Mouse (Mus musculus) adipocyte (in vitro differentiated cells): Measurements from ENCODE around the gene Pltp.
A peak's percentile ranks its signal among the peaks of the same experiment; 100 is the strongest.

Source experiments
- DNase-seq: peaks from one replicate; pipeline ENCODE4 v3.0.0-alpha.2; 2016; ENCODE audit warnings: low spot score

The Pltp gene

DNA sequence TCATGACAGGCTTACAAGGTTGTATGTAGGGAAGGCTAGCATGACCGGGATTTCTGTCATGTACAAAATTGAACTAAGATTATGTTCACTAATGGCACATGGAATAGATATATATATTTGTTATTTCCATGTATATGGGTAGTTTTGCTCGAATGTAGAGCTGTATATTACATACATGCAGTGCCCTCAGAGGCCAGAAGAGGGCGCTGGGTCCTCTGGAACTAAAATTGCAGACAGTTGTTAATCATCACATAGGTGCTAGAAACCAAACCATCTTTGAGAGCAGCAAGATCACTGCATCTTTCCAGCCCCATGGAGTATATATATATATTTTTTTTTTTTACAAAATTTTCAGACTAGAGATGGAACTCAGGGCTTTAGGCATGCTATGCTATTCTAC is 11.7 kb downstream of the Pltp start:
- no peak for DNase-seq

DNA sequence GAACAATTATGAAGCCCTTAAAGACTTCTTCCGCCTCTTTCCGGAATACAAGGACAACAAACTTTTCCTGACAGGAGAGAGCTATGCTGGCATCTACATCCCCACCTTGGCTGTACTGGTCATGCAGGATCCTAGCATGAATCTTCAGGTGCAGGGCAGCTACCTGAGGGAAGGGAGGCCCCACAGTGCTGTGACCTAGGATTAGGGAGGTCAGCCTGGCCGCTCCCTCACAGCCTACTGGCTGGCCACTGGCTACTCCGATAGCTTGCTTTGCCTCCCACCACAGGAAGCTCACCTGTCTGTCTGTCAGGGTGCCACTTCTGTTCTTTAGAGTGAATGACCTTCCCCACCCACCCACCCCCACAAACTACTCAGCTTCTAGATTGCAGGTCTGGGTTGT is 22.3 kb downstream of the Pltp start:
- no peak for DNase-seq

DNA sequence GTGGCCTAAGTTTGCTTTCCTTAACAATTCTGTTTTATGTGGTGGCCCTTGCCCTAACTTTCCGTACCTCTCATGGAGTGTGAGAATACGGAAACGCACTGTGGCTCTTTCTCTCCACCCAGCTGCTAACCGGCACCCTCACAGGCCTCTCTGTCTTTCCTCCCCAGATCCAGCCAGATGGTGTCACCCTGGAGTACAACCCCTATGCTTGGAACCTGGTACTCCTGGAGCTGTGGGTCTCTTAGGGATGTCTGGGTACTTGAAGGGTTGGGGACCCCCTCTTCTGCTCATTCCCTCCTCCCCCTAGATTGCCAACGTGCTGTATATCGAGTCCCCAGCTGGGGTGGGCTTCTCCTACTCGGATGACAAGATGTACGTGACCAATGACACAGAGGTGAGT is 23.0 kb downstream of the Pltp start:
- DNase-seq = peak; percentile 63

DNA sequence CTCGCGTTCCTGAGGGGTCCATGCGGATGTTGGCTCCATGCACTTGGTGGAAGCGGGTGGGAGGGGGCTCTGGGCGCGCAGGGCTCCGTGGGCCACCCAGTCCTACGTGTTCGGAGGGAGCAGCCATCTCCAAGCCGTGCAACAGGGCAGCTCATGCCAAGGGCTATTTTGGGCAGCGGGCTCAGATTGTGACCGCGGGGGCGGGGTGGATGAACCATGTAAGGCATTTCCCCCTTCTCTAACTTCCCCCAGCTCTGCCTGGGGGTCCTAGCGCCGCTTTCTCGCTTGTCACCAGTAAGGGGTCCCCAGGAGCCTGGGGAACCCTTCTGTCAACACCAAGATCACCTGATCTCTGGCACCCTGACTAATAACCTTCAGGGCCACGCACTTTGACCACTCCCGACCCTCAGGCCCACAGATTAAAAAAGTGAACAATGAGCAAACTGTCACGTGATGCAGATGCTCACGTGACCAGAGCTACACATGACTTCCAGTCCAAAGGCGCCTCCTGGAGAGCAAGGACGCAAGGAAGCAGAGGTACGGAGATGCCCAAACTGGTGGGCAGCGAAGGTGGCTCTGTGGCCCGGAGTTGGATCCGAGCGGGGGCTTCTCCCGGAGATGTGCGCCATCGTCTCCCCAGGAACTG is 24.1 kb downstream of the Pltp start, which contains the start of gene Neurl2:
Neurl2 (minus strand) TSS at position 143 of the 646 bp plus-strand sequence.
- peak; percentile 97 for DNase-seq

DNA sequence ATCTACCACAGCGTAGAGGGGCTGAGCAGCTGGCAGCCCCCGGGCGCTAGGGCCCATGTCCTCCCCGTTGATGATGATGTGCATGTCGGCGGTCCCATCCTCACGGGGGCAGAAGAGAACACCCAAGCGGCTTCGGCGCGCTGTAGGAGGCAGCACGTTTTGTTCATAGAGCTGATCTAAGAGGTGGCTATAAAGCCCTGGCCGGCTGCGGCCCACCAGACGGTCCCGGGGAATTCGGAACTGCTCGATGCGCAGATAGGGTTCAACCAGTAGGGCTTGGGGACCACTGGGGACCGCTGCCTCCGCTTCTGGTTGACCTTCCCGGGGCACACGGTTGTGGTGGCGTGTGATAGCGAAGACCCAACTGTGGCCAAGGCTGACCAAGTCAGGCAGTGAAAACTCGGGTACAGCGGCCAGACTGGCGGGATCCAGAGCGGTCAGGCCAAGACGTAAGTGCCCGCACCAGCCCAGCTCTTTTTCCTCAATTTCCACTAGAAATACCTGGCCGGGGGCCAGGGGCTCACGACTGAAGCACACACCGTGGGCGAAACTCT is 24.7 kb downstream of the Pltp start, which contains the start of gene Ctsa:
Ctsa (plus strand) TSS at position 126 of the 554 bp plus-strand sequence.
- peak; percentile 82 for DNase-seq

DNA sequence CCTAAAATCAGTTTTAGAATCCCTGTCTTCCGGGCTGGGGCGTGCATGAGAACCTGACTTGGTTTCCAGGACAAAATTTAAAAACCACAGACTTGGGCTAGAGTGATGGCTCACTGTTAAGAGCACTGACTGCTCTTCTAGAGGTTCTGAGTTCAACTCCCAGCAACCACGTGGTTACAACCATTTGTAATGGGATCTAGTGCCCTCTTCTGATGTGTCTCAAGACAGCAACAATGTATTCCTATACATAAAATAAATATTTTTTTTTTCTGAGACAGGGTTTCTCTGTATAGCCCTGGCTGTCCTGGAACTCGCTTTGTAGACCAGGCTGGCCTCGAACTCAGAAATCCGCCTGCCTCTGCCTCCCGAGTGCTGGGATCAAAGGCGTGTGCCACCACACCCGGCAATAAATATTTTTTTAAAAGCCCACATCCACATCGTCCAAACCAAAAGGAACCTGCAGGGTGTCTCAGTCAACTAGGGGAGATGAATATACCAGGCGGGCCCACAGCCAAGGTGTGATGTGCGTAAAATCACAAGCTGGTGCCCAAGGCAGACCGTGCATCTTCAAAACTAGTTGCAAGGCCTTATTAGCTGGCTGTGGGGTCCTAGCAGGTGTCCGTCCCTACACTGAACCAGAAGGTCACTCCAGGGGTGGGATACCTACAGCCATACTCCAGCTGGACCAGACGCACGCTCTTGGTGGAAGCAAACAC is 25.3 kb downstream of the Pltp start:
- DNase-seq = no peak

DNA sequence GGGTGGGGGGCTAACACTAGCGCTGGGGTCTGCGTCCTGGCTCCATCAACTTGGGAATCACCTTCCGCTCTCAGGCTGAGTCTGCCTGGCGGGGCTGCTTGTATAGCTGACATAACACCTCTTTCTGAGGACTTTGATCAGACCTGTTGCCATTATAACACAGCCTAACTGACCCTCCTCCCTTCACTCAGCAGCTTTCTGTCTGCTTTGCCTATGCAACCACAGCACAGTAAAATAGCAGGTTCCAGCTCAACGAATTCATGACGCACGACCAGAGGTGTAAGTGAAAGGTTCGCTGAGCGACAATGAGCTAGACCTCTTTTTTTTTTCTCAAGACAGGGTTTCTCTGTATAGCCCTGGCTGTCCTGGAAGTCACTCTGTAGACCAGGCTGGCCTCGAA is 26.5 kb downstream of the Pltp start:
- DNase-seq = no peak

DNA sequence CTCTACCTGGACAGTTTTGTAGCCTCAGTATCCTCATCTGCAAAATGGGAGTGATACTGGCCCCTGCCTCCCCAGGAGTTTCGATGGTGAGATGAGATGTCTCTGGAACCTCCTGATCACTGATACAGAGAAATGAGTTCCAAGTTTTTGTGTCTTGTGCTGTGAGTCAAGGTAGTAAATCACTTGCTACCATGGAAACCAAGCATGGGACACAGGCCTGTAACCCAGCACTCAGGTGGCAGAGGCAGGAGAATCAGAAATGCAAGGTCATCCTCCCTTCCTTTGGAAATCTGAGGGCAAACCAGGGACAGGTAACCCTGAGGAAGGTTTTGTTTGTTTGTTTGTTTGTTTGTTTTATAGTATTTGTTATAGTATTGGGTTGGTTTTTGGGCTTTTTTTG is 28.4 kb downstream of the Pltp start:
- DNase-seq = no peak

DNA sequence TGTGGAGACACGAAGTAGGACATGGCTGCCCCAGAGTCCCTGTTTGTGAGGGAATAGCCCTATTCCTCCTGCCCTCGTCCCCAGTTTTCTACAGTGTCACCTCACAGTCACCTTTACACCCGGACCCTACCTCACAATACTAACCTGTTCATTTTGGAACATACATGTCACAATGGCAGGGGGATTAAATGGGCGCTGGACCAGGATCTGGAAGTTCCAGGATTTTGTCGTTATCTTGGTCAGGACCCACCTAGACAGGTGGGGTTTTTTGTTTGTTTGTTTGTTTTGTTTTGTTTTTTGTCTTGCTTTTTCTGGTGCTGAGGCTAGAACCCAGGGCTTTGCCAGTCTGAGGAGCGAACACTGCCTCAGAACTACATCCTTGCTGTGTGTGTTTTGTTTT is 29.1 kb downstream of the Pltp start, which contains the start of gene Spata25:
Spata25 (minus strand) TSS at position 101 of the 400 bp plus-strand sequence.
- DNase-seq = no peak

DNA sequence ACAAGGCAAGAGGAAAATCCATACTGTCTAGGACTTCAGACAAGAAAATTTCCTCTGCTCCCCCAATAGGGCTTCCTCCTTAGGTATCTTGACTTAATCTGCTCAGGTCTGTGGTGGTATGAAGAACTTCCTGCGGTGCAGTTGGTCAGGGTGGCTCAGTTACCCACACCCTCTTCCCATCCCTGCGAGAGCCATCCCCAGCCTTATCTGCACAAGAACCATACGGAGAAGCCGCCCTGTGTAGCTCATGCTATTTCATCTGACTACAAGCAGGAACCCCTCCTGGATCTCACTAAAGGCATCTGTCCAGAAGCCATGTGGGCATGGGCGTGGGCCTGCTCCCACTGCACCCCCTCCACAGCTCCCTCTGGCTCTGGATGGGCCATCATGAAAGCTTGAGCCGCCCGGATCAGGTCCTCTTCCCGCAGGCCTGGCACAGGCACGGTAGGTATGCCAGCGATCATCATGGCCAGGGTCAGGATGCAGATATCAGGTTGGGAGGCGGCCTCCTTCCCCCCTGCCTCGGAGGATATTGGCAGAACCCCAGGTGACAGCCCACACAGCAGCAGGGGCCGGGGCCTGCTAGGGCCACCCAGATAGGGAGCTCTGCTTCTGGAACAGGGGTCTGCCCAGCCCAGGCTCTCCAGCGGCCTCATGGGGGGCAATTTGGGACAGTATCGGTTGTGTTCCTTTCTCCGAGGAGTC is 30.2 kb downstream of the Pltp start:
- no peak for DNase-seq

DNA sequence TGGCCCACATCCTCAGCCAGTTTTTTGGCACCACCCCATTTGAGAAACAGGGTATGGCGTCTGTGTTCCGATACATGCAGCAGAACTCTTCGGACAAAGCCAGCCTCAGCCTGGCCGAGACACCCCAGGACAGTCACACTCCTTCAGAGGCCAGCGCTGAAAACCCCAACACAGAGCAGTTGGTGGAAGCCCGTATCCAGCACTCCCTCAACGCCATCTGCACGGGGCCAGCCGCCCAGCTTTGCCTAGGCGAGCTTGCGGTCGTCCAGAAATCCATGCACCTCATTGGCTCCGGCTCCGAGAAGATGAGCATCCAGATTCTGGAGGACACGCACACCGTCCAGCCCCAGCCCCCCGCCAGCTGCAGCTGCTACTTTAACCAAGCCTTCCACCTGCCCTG is 32.0 kb downstream of the Pltp start:
- DNase-seq = no peak

DNA sequence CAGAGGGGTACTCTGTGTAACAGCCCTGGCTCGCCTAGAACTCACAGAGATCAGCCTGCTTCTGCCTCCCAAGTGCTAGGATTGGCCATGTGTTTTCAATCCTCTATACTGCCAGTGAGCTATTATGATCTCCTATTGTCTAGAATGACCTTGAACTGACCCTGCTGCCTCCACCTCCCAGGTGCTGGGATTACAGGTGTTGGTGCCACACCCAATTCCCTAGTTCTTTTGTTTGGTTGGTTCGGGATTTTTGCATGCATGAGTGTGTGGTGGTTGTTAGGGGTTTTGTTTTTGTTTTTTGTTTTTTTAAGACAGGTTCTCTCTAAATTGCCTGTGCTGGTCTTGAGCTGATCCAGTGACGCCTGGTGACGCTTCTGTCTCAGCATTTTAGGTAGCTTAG is 33.5 kb downstream of the Pltp start:
- DNase-seq = no peak

DNA sequence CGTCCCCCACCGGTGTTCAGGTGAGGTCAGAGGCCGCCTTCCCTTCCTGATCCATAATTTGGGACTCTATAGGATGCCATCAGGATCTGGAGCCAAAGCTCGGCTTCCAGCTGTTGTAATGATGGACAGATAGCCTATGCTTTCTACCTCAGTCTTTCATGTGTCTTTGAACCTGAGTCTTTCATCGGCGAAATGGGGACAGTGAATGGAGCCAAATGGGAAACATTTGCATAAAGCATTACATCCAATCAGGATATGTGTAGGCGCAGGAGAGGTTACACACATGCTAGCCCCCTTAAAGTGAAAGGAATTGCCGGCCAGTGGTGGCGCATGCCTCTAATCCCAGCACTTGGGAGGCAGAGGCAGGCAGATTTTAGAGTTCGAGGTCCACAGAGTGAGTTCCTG is 34.3 kb downstream of the Pltp start:
- no peak for DNase-seq

DNA sequence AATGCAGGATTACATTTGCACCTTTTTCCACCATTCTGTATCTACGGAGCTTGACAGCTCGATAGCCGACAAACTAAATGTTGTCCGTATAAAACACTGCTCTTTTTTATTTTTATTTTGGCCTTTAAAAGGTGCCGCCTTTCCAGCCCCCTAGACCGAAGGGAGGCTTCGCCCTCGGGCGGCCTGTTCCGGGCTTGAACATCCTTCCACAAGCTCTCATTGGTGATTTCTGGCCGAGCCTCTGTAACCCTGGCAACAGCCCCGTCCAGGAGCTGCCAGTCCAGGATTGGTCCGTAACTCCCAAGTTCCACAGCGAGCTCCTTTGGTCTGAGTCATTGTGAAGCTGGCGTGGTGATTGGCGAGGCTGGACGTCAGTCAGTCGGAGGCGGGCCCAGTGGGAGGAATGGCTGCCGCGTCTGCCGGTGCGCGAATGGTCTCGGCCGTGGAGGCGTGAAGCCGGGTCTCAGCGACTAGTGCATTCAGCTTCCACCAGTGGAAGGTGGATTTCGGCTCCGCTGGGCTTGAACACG is 34.8 kb downstream of the Pltp start, which contains the start of gene Zswim1:
Zswim1 (plus strand) TSS at position 51 of the 530 bp plus-strand sequence.
- DNase-seq = peak; percentile 99

DNA sequence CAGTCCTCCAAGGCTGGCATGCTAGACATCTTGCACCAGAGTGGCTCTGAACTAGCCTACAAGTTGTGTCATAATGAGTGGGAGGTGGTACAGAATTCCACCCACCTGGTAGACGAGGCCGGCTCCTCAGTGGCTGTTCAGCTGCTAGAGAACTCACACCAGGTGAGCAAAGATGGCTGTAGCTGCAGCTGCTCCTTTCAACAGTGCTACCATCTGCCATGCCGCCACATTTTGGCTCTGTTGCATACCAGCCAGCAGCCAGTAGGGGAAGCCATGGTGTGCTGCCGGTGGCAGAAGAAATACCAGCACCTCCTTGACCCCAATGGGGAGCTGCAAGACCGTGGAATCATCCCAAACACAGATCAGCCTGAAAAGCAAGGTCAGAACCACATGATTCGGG is 36.5 kb downstream of the Pltp start:
- DNase-seq = no peak

DNA sequence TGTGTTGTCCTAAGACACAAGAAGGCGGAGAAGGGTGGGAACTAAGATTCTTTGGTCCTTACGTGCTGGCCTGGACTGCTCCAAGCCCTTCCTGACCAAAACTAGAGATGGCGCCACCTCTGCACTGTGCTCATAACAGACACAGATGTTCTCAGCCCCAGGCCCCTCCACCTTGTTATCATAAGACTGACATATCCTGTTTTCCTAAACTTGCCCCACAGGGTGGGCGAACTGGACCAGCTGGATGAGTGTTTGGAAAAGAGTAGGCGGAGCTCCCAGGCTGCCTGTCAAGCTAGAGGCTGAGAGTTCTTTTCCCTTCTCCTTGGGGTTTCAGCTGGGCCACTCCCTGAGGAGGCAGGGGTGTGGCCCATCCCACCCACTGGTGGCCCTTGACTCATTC is 39.8 kb downstream of the Pltp start:
- DNase-seq = no peak

DNA sequence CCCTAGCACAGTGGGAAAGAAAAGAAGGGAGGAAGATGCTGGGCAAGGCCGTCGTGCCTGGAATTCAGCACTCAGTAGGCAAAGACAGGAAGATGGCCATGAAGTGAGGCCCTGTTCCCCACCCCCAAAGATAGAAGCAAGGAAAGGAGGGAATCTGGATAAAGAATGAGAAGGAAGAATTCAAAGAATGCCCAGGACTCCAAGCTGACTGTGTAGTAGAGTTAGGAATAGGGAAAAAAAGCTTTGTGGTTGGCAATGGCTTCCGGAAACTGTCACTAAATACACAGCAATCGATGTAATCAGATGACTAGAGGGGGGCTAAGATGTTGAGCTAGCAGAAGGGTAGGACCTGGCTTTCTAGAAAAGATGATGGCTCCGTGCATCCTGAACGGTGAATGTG is 40.3 kb downstream of the Pltp start:
- DNase-seq = no peak

DNA sequence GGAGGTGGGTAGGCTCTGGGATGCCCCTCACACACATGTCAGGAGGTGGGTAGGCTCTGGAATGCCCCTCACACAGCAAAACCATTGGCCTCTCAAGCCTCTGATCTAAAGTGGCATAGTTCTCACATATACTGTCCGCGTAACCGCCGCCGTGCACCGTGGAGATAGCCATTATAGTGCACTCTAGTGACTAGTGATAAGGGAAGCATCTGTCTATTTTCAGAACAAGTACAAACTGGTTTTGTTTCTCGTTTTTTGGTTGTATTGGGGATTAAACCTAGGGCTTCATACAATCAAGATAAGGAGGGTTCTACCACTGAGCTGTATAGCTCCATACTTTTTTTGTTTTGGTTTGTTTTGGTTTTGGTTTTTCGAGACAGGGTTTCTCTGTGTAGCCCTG is 41.7 kb downstream of the Pltp start:
- DNase-seq = no peak

DNA sequence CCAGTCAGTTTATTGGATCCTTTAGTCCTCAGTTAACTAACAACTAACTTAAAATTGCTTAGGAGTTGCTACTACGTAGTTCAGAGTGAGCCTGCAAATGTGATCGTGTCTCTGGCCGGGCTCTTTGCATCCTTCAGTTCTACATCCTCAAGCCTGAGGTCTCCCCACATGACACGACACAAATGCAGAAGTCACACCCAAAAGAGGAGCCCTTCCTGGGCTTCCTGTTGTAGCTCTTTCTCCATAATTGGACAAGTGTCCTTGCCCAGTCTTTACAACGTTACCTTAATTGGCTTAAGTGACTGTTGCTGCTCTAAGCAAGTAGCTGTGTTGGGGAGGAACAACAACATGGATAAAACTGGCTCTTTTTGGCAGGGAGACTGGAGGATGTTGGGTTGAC is 42.2 kb downstream of the Pltp start:
- no peak for DNase-seq

DNA sequence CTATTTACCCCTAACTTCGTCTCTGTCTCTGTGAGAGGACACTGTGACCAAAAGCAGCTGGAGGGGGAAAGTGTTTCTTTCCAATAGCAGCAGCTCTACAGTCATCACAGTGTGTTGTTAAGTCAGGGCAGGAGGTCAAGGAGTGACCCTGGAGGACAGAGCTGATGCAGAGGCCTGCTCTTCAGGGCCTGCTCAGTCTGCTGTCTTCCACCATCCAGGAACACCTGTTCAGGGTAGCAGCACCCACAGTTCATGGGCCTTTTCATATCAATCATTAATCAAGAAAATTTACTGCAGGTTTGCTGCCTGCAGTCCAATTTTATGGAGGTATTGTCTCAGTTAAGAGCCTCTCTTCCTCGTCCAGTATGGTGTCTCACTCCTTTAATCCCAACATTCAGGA is 44.0 kb downstream of the Pltp start:
- DNase-seq = no peak

DNA sequence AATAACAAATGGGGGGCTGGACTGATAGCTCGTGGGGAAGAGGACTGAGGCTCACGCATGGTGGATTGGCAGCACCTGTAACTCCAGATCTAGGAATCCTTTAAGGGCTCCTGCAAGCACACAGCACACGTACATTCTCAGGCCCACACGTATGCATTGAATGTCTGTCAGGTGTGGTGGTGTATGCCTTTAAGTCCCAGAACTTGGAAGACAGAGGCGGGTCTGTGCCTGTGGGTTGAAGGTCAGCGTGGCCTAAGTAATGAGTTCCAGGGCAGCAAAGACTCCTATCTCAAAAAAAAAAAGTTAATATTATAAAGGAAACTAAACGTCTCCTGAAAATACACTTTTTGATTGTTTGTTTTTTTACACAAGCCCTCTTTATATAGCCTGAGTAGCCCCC is 50.9 kb downstream of the Pltp start:
- no peak for DNase-seq

DNA sequence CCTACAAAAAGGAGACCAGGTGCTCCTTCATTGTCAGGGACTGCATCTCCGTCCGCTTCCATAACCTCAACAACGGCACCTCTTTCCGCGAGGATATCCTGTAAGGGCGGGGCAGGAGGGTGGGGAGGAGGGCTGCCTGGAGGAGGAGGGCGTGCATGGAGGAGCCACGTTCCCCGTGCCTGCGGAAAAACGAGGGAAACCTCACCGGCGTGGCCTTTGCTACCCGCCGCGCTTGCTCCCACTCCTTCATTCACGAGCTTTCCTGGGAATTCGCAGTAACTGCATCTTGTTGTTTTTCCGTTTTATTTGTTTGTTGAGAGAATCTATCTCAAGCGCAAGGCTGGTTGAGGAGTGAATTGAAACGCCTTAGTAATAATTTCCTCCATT is 52.2 kb downstream of the Pltp start:
- DNase-seq = no peak
